Mouse (Mus musculus) kidney, adult 2 months (tissue): ENCODE measurements around the gene Rasd2. TPM values are rescaled to one million over a fixed set of nuclear protein-coding genes. Genes with fewer than 3 reads are reported as not detected.

Experiments
- DNase-seq: peaks from one replicate; pipeline ENCODE4 v3.0.0; 2021
- H3K27ac ChIP-seq: fragments of 200-500 bp; 2 replicates; pipeline ENCODE4 v1.5.1; 2012; ENCODE audit warnings: low read depth, low read length, control low read depth, inconsistent platforms; ENCODE audit not compliant: insufficient read depth
- H3K27me3 ChIP-seq: fragments of 200-500 bp; replicated peaks from 2 replicates; pipeline ENCODE4 v1.6.1; 2012; ENCODE audit warnings: mild to moderate bottlenecking, moderate library complexity, low read length, inconsistent platforms; ENCODE audit not compliant: control insufficient read depth, insufficient read depth
- H3K36me3 ChIP-seq: fragments of 200-500 bp; 2 replicates; pipeline ENCODE4 v1.6.1; 2012; ENCODE audit warnings: mild to moderate bottlenecking, moderate library complexity, low read length, inconsistent platforms; ENCODE audit not compliant: control insufficient read depth, insufficient read depth
- H3K4me1 ChIP-seq: fragments of 200-500 bp; 2 replicates; pipeline ENCODE4 v1.6.1; 2011; ENCODE audit warnings: low read length; ENCODE audit not compliant: control insufficient read depth, insufficient read depth
- H3K4me3 ChIP-seq: fragments of 200-500 bp; 2 replicates; pipeline ENCODE4 v1.5.1; 2011; ENCODE audit warnings: mild to moderate bottlenecking, low read depth, low read length, control low read depth; ENCODE audit not compliant: insufficient read depth
- CTCF ChIP-seq: fragments of 200-500 bp; conservative IDR thresholded peaks from 2 replicates; pipeline ENCODE4 v1.5.1; 2011; ENCODE audit warnings: low read depth, mild to moderate bottlenecking, control low read depth, low read length, moderate library complexity, mixed read lengths; ENCODE audit not compliant: insufficient read depth, insufficient read length
- POLR2A ChIP-seq: fragments of 200-500 bp; IDR thresholded peaks from one replicate; pipeline ENCODE4 v1.6.1; 2011; ENCODE audit warnings: low read depth, low read length, control low read depth
- WGBS: fragments of 180-500 bp; shearing (Covaris S2); methylation state at CpG from one replicate; pipeline ENCODE4 v1.1.7; 2018; 5-methylcytosine and 5-hydroxymethylcytosine counted together
- polyA plus RNA-seq: library from polyadenylated mRNA; depleted of rRNA; stranded (reverse); fragments of >200 nt; gene quantifications from 2 replicates; pipeline ENCODE4 v1.2.3, GENCODE M21; 2012

Gene Rasd2
- polyA plus RNA-seq, 1 experiment, result 4.0 TPM

GRCm38 (mm10) chr8:75219877-75220738, 6.4 kb downstream of the Rasd2 start:
- H3K27ac ChIP-seq, result no peak overlapping the region
- DNase-seq, result peak; percentile 46
- no peaks in the 10 kb centered on the region for H3K36me3 ChIP-seq
- H3K4me3 ChIP-seq, result no peak overlapping the region
- H3K4me1 ChIP-seq, result no peaks in the 10 kb centered on the region
- 49% methylated on average over 5 of the region's 5 CpGs for WGBS
- no peaks in the 10 kb centered on the region for H3K27me3 ChIP-seq
- TF ChIP-seq POLR2A (no peak), CTCF (peak; percentile 43)

DNA sequence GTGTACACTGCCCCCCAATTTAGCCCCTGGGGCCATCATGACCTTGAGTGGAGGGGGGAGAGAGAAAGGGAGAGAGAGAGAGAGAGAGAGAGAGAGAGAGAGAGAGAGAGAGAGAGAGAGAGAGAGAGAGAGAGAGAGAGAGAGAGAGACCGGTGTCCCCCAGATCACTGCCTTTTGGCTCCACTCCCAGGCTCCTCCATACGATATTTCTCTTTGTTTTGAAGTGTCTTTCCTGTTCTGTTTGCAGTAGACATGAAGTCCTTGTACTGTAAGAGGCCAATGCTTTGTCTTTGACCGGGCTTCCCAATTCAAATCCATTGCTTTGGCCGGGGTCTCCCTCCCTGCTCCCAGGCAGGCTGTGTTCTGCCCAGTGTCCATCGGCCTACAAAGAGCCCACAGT, 8.9 kb downstream of the Rasd2 start:
- Histone ChIP-seq H3K27me3 (no peaks in the 10 kb centered on the region), H3K4me1 (no peaks in the 10 kb centered on the region), H3K36me3 (no peaks in the 10 kb centered on the region), H3K27ac (no peak overlapping the region), H3K4me3 (no peak overlapping the region)
- no peak for DNase-seq
- no peak for TF ChIP-seq POLR2A
- TF ChIP-seq CTCF, result no peak
- WGBS, result 64% methylated on average over 5 of the region's 5 CpGs

DNA sequence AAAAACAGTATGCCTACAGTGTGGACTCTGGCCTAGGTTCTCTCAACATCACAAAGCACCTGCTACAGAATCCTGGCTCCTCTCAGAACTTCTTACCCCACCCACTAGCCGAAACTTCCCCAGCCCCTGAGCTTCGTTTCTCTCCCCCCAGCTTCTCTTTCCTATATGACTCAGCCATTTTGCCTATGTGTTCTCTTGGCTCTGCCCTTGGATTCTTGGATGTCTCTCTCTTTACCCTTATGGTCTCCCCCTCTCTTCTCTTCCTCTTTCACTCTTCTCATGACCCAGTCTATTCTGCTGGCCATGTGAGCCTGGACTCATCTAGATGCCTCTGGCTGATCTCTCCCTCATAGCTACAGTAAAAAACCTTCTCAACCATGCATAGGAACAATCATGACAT, 13.0 kb downstream of the Rasd2 start:
- Histone ChIP-seq H3K36me3 (no peaks in the 10 kb centered on the region), H3K4me3 (no peak overlapping the region), H3K27ac (no peak overlapping the region), H3K4me1 (no peaks in the 10 kb centered on the region), H3K27me3 (no peaks in the 10 kb centered on the region)
- 88% methylated on average over 2 of the region's 2 CpGs for WGBS
- TF ChIP-seq POLR2A (no peak), CTCF (no peak)
- DNase-seq, result no peak

DNA sequence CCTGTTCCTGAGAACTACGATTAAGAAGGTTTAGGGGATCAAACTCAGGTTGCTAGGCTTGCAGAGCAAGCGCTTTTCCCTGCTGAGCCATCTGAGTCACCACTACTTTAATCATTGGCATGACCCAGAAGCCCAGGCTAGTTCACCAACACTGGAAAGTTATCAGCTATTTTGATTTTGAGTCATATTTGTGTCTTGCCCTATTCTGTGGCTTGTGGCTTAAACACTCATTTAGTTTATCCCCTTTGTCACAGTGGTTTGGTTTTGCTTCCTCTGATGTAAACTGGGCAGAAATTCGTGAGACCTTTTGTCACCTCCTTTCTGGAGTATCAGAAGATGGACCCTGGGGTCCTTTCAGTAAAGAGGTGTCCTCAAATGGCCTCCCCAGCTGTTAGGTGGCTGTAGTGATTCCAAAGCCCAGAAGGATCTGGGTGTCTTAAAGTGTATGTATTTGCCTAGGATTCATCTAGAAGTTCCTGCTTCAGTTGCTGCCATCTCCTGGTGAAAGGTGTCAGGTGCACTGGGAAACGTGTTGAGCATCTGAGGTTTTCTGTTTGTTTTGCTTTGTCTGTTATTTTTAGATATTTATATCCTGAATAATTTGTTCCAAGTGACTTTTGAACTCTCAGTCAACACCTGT, 20.3 kb downstream of the Rasd2 start:
- TF ChIP-seq POLR2A (no peak), CTCF (peak; percentile 44)
- Histone ChIP-seq H3K27ac (no peak overlapping the region), H3K4me3 (no peak overlapping the region), H3K4me1 (no peaks in the 10 kb centered on the region), H3K27me3 (no peaks in the 10 kb centered on the region), H3K36me3 (no peaks in the 10 kb centered on the region)
- WGBS, result 59% methylated on average over 4 of the region's 4 CpGs
- peak; percentile 11 for DNase-seq

- no peak for DNase-seq
- Histone ChIP-seq H3K27me3 (no peaks in the 10 kb centered on the region), H3K4me3 (no peak overlapping the region), H3K4me1 (no peaks in the 10 kb centered on the region), H3K36me3 (no peaks in the 10 kb centered on the region), H3K27ac (no peak overlapping the region)
- no peak for TF ChIP-seq CTCF
- TF ChIP-seq POLR2A, result no peak
- 80% methylated on average over 15 of the region's 15 CpGs for WGBS
These were observed 33.6 kb downstream of the Rasd2 start for GRCm38 (mm10) chr8:75247331-75247730.

DNA sequence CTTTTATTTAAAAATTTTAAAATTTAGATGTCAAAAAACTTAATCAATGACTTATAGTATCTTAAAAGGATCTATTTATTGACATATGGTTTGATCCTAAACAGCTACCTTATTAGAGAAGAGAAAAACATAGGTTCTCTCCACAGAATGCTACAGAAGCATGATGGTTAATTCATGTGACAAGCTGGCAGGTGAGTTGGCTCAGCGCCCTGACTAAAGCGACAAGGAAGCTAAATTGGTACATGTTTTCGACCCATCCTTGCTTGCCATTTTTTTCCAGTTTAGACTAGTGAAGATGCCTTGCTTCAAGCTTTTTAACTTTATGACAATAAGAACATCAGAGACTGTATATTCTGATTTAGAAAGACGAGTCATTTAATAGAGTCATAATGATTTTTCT, 35.4 kb downstream of the Rasd2 start:
- Histone ChIP-seq H3K36me3 (no peaks in the 10 kb centered on the region), H3K4me3 (no peak overlapping the region), H3K4me1 (no peaks in the 10 kb centered on the region), H3K27me3 (no peaks in the 10 kb centered on the region), H3K27ac (no peak overlapping the region)
- WGBS, result 93% methylated on average over 4 of the region's 4 CpGs
- TF ChIP-seq CTCF (no peak), POLR2A (no peak)
- no peak for DNase-seq

GRCm38 (mm10) chr8:75254027-75254426, 40.3 kb downstream of the Rasd2 start:
- Histone ChIP-seq H3K36me3 (no peaks in the 10 kb centered on the region), H3K4me1 (no peaks in the 10 kb centered on the region), H3K4me3 (no peak overlapping the region), H3K27ac (no peak overlapping the region), H3K27me3 (no peaks in the 10 kb centered on the region)
- no peak for DNase-seq
- TF ChIP-seq CTCF, result no peak
- TF ChIP-seq POLR2A, result no peak
- 72% methylated on average over 3 of the region's 3 CpGs for WGBS
